Mouse (Mus musculus): ENCODE measurements at regions not wholly inside any gene's neighbourhood (a gene's known extent, or its start where the extent isn't known, plus 50 kb on each side); places are given as distances from the start of the nearest gene placed in this dataset.
A peak's percentile ranks its signal among the peaks of the same experiment; 100 is the strongest.

DNA sequence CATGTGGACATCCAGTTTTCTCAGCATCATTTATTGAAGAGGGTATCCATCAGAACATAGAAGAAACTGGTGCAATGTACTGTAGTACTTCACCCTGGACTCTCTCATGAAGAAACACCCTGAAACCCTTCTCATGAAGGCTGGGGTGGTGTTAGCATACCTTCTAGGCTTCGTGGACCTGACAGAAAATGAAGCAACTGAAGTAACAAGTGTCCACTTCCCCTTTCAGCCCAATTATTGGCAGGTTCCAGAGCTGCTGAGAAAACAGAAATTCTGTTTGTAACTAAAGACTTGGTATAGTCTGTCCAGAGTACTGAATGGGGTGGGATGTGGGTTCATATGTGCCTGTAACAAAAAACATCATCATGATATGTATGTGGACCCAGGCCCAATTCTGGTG, 231.4 kb upstream of the Fggy start:
- 63% methylated on average over 1 of the region's 1 CpGs for whole genome bisulfite sequencing
- no peak overlapping the region for H3K9ac ChIP-seq (ENCODE audit: low read length)
- TF ChIP-seq CTCF (IDR thresholded peaks at IDR 0.05; ENCODE audit: low read depth), result no peak
- TF ChIP-seq EP300 (optimal IDR thresholded peaks at IDR 0.05), result no peak
- no peak for DNase-seq (ENCODE audit: low spot score)
- no peak overlapping the region for H3K4me3 ChIP-seq (ENCODE audit: low read depth, low read length)
- H3K27ac ChIP-seq (replicated peaks), result no peak overlapping the region
- ATAC-seq (ENCODE audit: low FRiP score, low TSS enrichment), result no peak
- H3K4me1 ChIP-seq (replicated peaks; ENCODE audit: control insufficient read depth, insufficient read depth), result no peaks in the 10 kb centered on the region
- H3K27me3 ChIP-seq (ENCODE audit: control insufficient read depth, insufficient read depth, low read length), result no peaks in the 10 kb centered on the region
- H3K4me2 ChIP-seq (replicated peaks; ENCODE audit: low read depth), result no peak overlapping the region
- H3K9me3 ChIP-seq (ENCODE audit: control insufficient read depth, low read length), result no peaks in the 10 kb centered on the region
- no peaks in the 10 kb centered on the region for H3K36me3 ChIP-seq (ENCODE audit: control insufficient read depth, insufficient read depth, low read length)

GRCm38 (mm10) chr4:95339822-95340221, 217.5 kb upstream of the Fggy start:
- no peak for TF ChIP-seq CTCF (IDR thresholded peaks at IDR 0.05; ENCODE audit: low read depth)
- TF ChIP-seq EP300 (optimal IDR thresholded peaks at IDR 0.05), result no peak
- ATAC-seq (ENCODE audit: low FRiP score, low TSS enrichment) (no peak), DNase-seq (ENCODE audit: low spot score) (no peak)
- no peak overlapping the region for H3K4me3 ChIP-seq (ENCODE audit: low read depth, low read length)
- H3K4me2 ChIP-seq (replicated peaks; ENCODE audit: low read depth), result no peak overlapping the region
- no peak overlapping the region for H3K9ac ChIP-seq (ENCODE audit: low read length)
- H3K27me3 ChIP-seq (ENCODE audit: control insufficient read depth, insufficient read depth, low read length), result no peaks in the 10 kb centered on the region
- H3K9me3 ChIP-seq (ENCODE audit: control insufficient read depth, low read length), result no peaks in the 10 kb centered on the region
- no peaks in the 10 kb centered on the region for H3K4me1 ChIP-seq (replicated peaks; ENCODE audit: control insufficient read depth, insufficient read depth)
- no peaks in the 10 kb centered on the region for H3K36me3 ChIP-seq (ENCODE audit: control insufficient read depth, insufficient read depth, low read length)
- 85% methylated on average over 2 of the region's 2 CpGs for WGBS
- no peak overlapping the region for H3K27ac ChIP-seq (replicated peaks)

DNA sequence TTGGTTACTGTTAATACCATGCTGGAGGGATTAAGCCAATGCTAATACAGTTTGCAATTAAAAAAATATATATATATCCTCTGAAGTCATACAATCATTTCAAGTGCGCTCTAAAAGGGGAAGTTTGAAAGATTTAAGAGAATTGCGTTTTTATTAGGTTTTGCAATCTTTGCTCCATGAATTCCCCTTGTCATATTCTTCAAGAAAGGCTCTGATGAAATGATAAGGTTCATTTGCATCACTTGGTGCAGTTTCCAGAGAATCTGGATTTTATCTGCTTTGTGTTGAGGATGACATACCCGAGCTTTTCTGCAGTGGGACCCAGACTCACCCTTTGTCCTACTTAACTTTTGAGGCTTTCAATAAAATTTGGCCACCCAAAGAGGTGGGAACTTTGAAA, 216.4 kb upstream of the Fggy start:
- Histone ChIP-seq H3K36me3 (ENCODE audit: control insufficient read depth, insufficient read depth, low read length) (no peaks in the 10 kb centered on the region), H3K4me2 (replicated peaks; ENCODE audit: low read depth) (no peak overlapping the region), H3K27me3 (ENCODE audit: control insufficient read depth, insufficient read depth, low read length) (no peaks in the 10 kb centered on the region), H3K27ac (replicated peaks) (no peak overlapping the region), H3K9me3 (ENCODE audit: control insufficient read depth, low read length) (no peaks in the 10 kb centered on the region), H3K4me3 (ENCODE audit: low read depth, low read length) (no peak overlapping the region), H3K4me1 (replicated peaks; ENCODE audit: control insufficient read depth, insufficient read depth) (no peaks in the 10 kb centered on the region), H3K9ac (ENCODE audit: low read length) (no peak overlapping the region)
- TF ChIP-seq EP300 (optimal IDR thresholded peaks at IDR 0.05) (no peak), CTCF (IDR thresholded peaks at IDR 0.05; ENCODE audit: low read depth) (no peak)
- no peak for DNase-seq (ENCODE audit: low spot score)
- ATAC-seq (ENCODE audit: low FRiP score, low TSS enrichment), result no peak
- WGBS, result 71% methylated on average over 3 of the region's 3 CpGs

GRCm38 (mm10) chr4:95346722-95347197, 210.5 kb upstream of the Fggy start:
- Histone ChIP-seq H3K4me3 (ENCODE audit: low read depth, low read length) (no peak overlapping the region), H3K9ac (ENCODE audit: low read length) (no peak overlapping the region), H3K4me1 (replicated peaks; ENCODE audit: control insufficient read depth, insufficient read depth) (no peaks in the 10 kb centered on the region), H3K36me3 (ENCODE audit: control insufficient read depth, insufficient read depth, low read length) (no peaks in the 10 kb centered on the region), H3K27ac (replicated peaks) (no peak overlapping the region), H3K27me3 (ENCODE audit: control insufficient read depth, insufficient read depth, low read length) (no peaks in the 10 kb centered on the region), H3K9me3 (ENCODE audit: control insufficient read depth, low read length) (no peaks in the 10 kb centered on the region), H3K4me2 (replicated peaks; ENCODE audit: low read depth) (no peak overlapping the region)
- TF ChIP-seq EP300 (optimal IDR thresholded peaks at IDR 0.05) (no peak), CTCF (IDR thresholded peaks at IDR 0.05; ENCODE audit: low read depth) (no peak)
- peak; percentile 25 for DNase-seq (ENCODE audit: low spot score)
- WGBS, result 30% methylated on average over 3 of the region's 3 CpGs
- no peak for ATAC-seq (ENCODE audit: low FRiP score, low TSS enrichment)

GRCm38 (mm10) chr4:95347436-95347835, 209.9 kb upstream of the Fggy start:
- Histone ChIP-seq H3K36me3 (ENCODE audit: control insufficient read depth, insufficient read depth, low read length) (no peaks in the 10 kb centered on the region), H3K4me2 (replicated peaks; ENCODE audit: low read depth) (no peak overlapping the region), H3K27me3 (ENCODE audit: control insufficient read depth, insufficient read depth, low read length) (no peaks in the 10 kb centered on the region), H3K9me3 (ENCODE audit: control insufficient read depth, low read length) (no peaks in the 10 kb centered on the region), H3K9ac (ENCODE audit: low read length) (no peak overlapping the region), H3K4me3 (ENCODE audit: low read depth, low read length) (no peak overlapping the region), H3K27ac (replicated peaks) (no peak overlapping the region), H3K4me1 (replicated peaks; ENCODE audit: control insufficient read depth, insufficient read depth) (no peaks in the 10 kb centered on the region)
- DNase-seq (ENCODE audit: low spot score) (no peak), ATAC-seq (ENCODE audit: low FRiP score, low TSS enrichment) (no peak)
- 85% methylated on average over 2 of the region's 2 CpGs for WGBS
- TF ChIP-seq CTCF (IDR thresholded peaks at IDR 0.05; ENCODE audit: low read depth) (no peak), EP300 (optimal IDR thresholded peaks at IDR 0.05) (no peak)

DNA sequence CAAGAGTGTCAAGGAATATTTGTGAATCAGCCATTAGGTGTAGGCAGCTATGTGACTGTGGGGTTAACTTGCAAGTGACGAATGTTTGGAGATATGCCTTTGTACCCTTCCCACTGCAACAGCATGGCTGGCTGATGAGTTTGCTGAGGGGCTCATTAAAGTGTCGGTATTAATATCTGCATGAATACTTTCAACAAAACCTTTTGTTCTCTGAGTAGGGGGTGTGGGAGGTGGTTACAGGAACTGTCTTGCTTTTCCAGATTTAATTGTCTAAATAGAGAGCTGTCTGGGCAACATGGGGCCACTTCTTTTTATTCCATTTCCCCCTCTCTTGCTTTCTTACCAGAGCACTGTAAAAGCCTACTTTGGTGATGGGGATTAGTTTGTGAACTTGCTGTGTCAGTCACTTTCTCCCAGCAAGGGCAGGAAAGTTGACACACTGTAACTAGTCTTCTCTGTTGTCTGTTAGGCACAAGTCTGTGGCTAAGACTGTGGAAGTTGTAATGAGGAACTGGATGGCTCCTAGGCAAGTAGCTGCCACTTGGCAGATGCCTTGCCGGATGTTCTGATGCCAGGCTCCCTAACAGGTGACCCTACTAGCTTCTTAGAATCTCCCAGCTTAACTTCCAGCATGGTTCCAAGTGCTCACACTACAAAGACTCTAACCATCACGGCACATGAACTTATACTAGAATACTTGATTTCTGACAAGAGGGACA, 208.7 kb upstream of the Fggy start:
- Histone ChIP-seq H3K36me3 (ENCODE audit: control insufficient read depth, insufficient read depth, low read length) (no peaks in the 10 kb centered on the region), H3K4me2 (replicated peaks; ENCODE audit: low read depth) (no peak overlapping the region), H3K9ac (ENCODE audit: low read length) (no peak overlapping the region), H3K27ac (replicated peaks) (no peak overlapping the region), H3K27me3 (ENCODE audit: control insufficient read depth, insufficient read depth, low read length) (no peaks in the 10 kb centered on the region), H3K4me1 (replicated peaks; ENCODE audit: control insufficient read depth, insufficient read depth) (no peaks in the 10 kb centered on the region), H3K4me3 (ENCODE audit: low read depth, low read length) (no peak overlapping the region), H3K9me3 (ENCODE audit: control insufficient read depth, low read length) (no peaks in the 10 kb centered on the region)
- no peak for ATAC-seq (ENCODE audit: low FRiP score, low TSS enrichment)
- TF ChIP-seq CTCF (IDR thresholded peaks at IDR 0.05; ENCODE audit: low read depth) (no peak), EP300 (optimal IDR thresholded peaks at IDR 0.05) (no peak)
- 75% methylated on average over 4 of the region's 4 CpGs for WGBS
- DNase-seq (ENCODE audit: low spot score), result no peak
